Mouse (Mus musculus) liver, embryonic 12.5 days (tissue): ENCODE results near the gene Pkm. TPM values are rescaled to one million over a fixed set of nuclear protein-coding genes. Genes with fewer than 3 reads are reported as not detected.

Experiments used
- ATAC-seq: fragments of 200-750 bp; cut with Nextera tagmentation; 2 replicates; pipeline ENCODE4 v1.8.0; 2017; ENCODE audit warnings: moderate number of reproducible peaks, mild to moderate bottlenecking, moderate library complexity
- H3K27ac ChIP-seq: fragments of 300-500 bp; sonication (generic); 2 replicates; pipeline ENCODE4 v1.5.1; 2016; ENCODE audit warnings: mild to moderate bottlenecking
- H3K27me3 ChIP-seq: fragments of 300-500 bp; sonication (generic); replicated peaks from 2 replicates; pipeline ENCODE4 v1.6.1; 2016; ENCODE audit warnings: mild to moderate bottlenecking, moderate library complexity
- H3K36me3 ChIP-seq: fragments of 300-500 bp; sonication (generic); 2 replicates; pipeline ENCODE4 v1.6.1; 2016; ENCODE audit warnings: mild to moderate bottlenecking, moderate library complexity
- H3K4me1 ChIP-seq: fragments of 300-500 bp; sonication (generic); 2 replicates; pipeline ENCODE4 v1.6.1; 2016
- H3K4me2 ChIP-seq: fragments of 300-500 bp; sonication (generic); 2 replicates; pipeline ENCODE4 v1.6.1; 2016; ENCODE audit warnings: mild to moderate bottlenecking, moderate library complexity
- H3K4me3 ChIP-seq: fragments of 300-500 bp; sonication (generic); 2 replicates; pipeline ENCODE4 v1.5.1; 2016; ENCODE audit warnings: mild to moderate bottlenecking, moderate library complexity
- H3K9ac ChIP-seq: fragments of 300-500 bp; sonication (generic); 2 replicates; pipeline ENCODE4 v1.6.1; 2016; ENCODE audit warnings: mild to moderate bottlenecking, moderate library complexity
- H3K9me3 ChIP-seq: fragments of 300-500 bp; sonication (generic); replicated peaks from 2 replicates; pipeline ENCODE4 v1.6.1; 2016; ENCODE audit warnings: mild to moderate bottlenecking, moderate library complexity
- WGBS: fragments of 180-500 bp; shearing (Covaris S2); methylation state at CpG from one replicate; pipeline ENCODE4 v1.1.7; 2016; ENCODE audit not compliant: insufficient replicate concordance; 5-methylcytosine and 5-hydroxymethylcytosine counted together
- polyA plus RNA-seq: library from polyadenylated mRNA; unstranded; fragments of >200 nt; fragmentation: Nextera tagmentation; extraction: Ambion mirVana; gene quantifications from 2 replicates; pipeline ENCODE4 v1.2.1, GENCODE M21; 2016

The Pkm gene
- polyA plus RNA-seq, 1 experiment from 2014 or later = 489 TPM

DNA sequence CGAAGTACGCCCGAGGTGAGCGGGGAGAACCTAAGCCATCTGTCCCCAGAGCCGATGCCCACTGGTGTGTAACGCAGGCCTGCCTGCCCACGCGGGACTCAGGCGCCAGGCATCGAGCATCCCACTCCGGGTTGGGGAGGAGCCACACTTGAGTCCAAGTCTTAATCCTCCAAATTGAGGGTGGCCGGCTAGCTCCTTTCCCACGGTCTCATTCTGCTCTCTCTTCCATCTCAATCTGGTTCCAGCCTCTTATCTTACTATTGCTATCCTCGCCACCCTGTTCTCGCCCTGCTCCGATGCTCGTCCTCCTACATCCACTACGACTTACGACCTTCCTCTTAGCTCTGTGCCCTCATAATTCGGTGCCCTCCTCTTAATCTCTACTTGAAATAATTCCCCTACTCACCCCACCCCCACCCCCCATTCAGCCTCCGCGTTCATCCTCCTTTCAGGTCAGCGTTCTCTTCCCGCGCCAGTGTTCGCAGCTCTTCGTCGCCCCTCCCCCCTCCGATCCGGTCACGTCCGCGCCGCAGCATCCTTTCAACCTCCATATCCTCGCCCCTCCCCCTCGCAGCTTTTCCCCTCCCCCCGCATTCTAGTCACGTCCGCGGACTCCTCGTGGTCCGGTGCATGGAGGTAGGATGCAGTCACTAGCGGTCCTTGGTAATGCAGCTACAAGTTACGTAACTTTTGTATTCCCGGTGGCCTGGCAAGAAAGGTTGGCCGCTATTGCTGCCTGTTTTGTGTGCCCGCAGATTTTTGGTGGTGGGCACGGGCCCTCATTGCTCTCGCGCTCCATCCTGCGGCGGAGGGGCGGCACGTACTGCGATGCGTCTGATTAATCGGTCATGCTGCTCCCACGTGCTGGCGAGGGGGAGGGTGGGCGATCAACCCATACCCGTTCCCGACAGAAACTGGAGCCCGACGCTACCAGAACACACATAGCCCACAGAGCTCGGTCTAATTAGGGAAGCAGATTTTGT, 758 bp downstream of the Pkm start:
- H3K9me3 ChIP-seq = no peaks in the 10 kb centered on the region
- H3K4me1 ChIP-seq = peaks cover 91% of the 10 kb centered on the region
- H3K27ac ChIP-seq = peak overlapping the region; percentile 89
- 2% methylated on average over 65 of the region's 65 CpGs for WGBS
- H3K4me2 ChIP-seq = peak overlapping the region; percentile 94
- peaks cover 26% of the 10 kb centered on the region for H3K27me3 ChIP-seq
- H3K36me3 ChIP-seq = peaks cover 13% of the 10 kb centered on the region
- peak overlapping the region; percentile 72 for H3K9ac ChIP-seq
- peak overlapping the region; percentile 71 for H3K4me3 ChIP-seq
- ATAC-seq = peak; percentile 5

DNA sequence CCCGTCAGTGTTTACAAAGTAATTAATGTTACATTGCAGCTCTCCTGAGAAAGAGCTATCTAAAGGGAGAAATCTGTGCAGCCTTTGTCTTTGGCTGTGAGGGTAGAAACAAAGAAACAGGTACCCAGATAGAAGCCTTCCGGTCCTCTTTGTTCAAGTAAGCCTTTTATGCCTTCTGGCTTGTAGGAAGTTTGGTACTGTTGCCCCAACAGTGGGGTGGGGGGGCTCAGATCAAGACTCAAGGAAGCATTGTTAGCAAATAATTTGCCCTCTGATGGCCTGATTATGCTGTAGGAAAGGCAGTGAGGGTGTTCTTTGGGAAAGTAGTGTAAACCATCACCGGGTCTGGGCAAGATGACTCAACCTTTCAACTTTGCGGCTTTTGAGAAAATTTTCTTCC, 2.0 kb downstream of the Pkm start:
- peak overlapping the region; percentile 71 for H3K4me3 ChIP-seq
- peaks cover 95% of the 10 kb centered on the region for H3K4me1 ChIP-seq
- H3K36me3 ChIP-seq = peaks cover 17% of the 10 kb centered on the region
- H3K9ac ChIP-seq = peak overlapping the region; percentile 72; the same call in 1 of the 2 replicates
- H3K9me3 ChIP-seq = no peaks in the 10 kb centered on the region
- H3K27ac ChIP-seq = peak overlapping the region; percentile 13; the same call in 1 of the 2 replicates
- H3K4me2 ChIP-seq = peak overlapping the region; percentile 94
- peaks cover 26% of the 10 kb centered on the region for H3K27me3 ChIP-seq
- WGBS = 7% methylated on average over 4 of the region's 4 CpGs
- no peak for ATAC-seq

DNA sequence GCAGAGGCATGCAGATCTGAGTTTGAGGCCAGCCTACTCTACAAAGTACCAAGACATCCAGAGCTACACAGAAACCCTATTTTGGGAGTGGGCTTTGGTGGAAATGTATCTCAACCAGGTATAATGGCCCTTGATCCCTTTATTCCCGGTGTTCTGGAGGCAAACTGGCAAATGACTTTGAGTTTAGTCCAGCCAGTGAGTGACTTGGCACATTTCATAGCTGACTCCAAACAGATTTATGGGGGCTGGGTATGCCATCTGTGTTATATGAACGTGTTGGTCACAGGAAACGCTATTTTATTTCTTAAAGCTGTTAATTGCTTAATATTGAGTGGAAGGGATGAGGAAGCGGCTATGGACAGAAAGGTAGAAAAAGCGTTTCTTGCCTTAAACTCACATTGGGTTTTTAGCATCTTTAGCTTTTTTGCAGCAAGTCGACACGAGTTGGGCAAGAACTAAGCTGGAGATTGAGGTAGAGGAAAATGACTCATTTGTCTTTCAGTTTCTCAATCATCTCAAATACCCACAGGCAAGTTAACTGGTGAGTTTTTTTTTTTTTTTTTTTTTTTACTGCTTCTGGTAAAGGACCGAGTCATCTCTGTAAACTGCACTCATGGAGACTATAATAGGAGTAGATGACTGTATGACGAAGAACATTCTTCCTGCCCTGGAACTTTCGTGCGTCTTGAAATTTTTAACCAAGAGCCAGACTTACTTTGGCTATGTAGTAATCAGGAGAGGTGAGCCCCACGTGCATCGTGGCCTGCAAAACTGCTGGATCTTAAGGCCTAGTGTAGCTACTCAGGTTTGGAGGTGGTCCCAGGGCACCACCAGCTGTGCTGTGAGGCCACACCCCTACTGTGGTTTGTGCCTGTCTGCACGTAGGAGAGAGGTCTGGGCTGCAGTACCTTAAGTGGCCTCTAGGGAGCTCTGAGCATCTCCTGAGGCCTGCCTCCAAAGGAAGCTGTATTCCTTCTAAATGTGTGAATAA, 3.2 kb downstream of the Pkm start:
- Histone ChIP-seq H3K4me1 (peaks cover 88% of the 10 kb centered on the region), H3K27ac (peak overlapping the region; percentile 56; the same call in 1 of the 2 replicates), H3K36me3 (peaks cover 28% of the 10 kb centered on the region), H3K27me3 (peaks cover 33% of the 10 kb centered on the region), H3K4me2 (peak overlapping the region; percentile 94), H3K4me3 (peak overlapping the region; percentile 25), H3K9ac (no peak overlapping the region), H3K9me3 (no peaks in the 10 kb centered on the region)
- peak; percentile 62 for ATAC-seq
- whole genome bisulfite sequencing = 24% methylated on average over 14 of the region's 14 CpGs

DNA sequence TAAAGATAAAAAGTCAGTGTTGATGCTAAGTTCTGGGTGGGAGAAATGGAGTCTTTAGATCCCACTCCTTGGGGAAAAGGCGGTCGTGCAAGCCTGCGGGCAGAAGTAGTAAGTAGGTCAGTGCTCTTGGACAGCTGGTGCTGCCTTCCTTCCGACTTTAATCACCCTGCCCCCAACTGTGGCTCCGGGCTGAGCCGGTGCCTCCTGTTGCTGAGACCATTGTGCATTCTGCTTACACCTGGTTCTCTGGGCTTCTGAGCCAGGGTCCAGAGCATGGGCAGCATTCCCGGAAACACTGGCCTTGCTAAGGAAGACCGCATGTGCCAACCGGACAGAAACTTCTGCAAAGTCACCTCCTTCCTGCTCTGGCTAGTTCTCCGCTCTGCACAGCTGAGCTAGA, 4.3 kb downstream of the Pkm start:
- peak overlapping the region; percentile 94 for H3K4me2 ChIP-seq
- peak overlapping the region; percentile 49 for H3K27ac ChIP-seq
- no peaks in the 10 kb centered on the region for H3K9me3 ChIP-seq
- no peak for ATAC-seq
- peaks cover 77% of the 10 kb centered on the region for H3K4me1 ChIP-seq
- no peak overlapping the region for H3K4me3 ChIP-seq
- H3K27me3 ChIP-seq = peaks cover 33% of the 10 kb centered on the region
- peaks cover 38% of the 10 kb centered on the region for H3K36me3 ChIP-seq
- H3K9ac ChIP-seq = no peak overlapping the region
- WGBS = 51% methylated on average over 10 of the region's 10 CpGs

DNA sequence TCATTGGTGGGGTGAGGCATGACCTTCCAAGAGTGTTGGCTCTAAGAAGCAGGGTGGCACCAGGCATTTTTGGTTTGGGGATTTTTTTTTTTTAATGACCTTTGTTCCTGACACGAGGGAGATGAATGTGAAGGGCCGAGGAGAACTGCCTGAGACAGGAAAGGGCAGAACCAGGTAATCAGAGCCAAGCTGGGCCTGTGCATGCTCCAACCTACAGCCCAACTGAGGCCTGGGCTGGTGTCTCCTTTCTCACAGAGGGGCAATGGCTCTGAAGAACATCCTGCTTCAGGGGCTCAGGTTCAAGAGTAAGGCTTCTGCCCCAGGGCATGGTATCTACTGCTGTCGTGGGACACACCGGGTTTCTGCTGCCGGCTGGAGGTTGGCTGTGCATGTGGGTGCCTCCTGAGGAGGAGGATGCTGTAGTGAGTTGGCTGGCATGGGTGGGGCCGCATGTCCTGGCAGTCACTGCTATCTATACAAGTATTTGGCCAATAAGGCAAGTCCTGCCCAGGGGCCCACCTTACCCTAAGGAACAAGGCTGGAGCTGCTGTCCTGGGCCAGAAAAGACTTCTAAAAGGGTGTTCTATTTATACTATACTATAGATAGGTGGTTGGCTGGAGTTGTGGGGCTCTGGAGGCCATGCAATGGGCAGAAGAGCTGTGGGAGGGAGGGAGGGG, 5.3 kb downstream of the Pkm start:
- Histone ChIP-seq H3K27me3 (peaks cover 33% of the 10 kb centered on the region), H3K27ac (no peak overlapping the region), H3K4me2 (peak overlapping the region; percentile 94), H3K9ac (peak overlapping the region; percentile 39), H3K9me3 (no peaks in the 10 kb centered on the region), H3K4me1 (peaks cover 68% of the 10 kb centered on the region), H3K36me3 (peaks cover 48% of the 10 kb centered on the region), H3K4me3 (no peak overlapping the region)
- peak; percentile 74 for ATAC-seq
- 49% methylated on average over 6 of the region's 6 CpGs for WGBS

DNA sequence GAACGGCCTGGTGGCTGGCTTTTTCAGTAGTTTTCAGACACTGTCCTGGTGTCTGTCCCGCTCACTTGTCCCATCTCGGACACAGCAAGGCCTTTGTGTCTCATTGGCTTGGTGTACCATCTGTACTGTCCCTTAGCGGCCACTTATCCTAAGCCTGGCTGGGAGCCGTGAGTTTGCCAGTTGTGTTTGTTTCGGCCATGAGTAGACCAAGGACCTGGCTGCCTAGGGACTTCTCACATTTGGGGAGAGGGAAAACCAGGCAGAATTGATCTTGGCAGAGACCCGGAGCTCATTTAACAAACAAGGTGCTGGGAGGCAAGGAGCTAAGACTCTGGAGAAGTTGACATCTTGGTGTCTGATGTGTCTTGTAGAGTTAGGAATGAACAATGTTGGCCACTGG, 7.1 kb downstream of the Pkm start:
- H3K27ac ChIP-seq = no peak overlapping the region
- peaks cover 66% of the 10 kb centered on the region for H3K36me3 ChIP-seq
- H3K27me3 ChIP-seq = peaks cover 21% of the 10 kb centered on the region
- H3K9me3 ChIP-seq = no peaks in the 10 kb centered on the region
- no peak for ATAC-seq
- 81% methylated on average over 7 of the region's 7 CpGs for WGBS
- H3K9ac ChIP-seq = no peak overlapping the region
- H3K4me1 ChIP-seq = peaks cover 50% of the 10 kb centered on the region
- H3K4me3 ChIP-seq = no peak overlapping the region
- H3K4me2 ChIP-seq = no peak overlapping the region

DNA sequence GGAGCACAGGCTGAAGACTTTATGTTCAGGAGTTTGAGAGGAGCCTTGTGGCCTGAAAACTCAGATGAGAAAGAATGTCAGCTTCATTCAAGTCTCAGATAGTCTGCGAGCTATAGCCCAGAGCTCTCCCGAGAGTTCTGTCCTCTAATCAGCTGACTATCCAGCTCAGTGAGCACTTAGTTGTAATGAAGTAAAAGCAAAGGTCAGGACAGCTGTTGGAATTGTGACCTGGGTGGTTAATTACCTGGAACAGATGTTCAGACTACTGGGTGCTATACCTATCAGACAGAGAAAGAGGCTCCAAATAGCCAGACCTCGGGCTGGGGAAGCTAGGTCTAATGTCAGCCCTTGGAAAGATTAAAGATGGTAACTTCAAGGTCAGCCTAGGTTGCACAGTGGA, 7.8 kb downstream of the Pkm start:
- H3K27me3 ChIP-seq = peaks cover 13% of the 10 kb centered on the region
- H3K4me2 ChIP-seq = no peak overlapping the region
- H3K36me3 ChIP-seq = peaks cover 74% of the 10 kb centered on the region
- H3K4me3 ChIP-seq = no peak overlapping the region
- peaks cover 44% of the 10 kb centered on the region for H3K4me1 ChIP-seq
- WGBS = 65% methylated on average over 3 of the region's 3 CpGs
- ATAC-seq = no peak
- H3K27ac ChIP-seq = no peak overlapping the region
- no peaks in the 10 kb centered on the region for H3K9me3 ChIP-seq
- no peak overlapping the region for H3K9ac ChIP-seq

DNA sequence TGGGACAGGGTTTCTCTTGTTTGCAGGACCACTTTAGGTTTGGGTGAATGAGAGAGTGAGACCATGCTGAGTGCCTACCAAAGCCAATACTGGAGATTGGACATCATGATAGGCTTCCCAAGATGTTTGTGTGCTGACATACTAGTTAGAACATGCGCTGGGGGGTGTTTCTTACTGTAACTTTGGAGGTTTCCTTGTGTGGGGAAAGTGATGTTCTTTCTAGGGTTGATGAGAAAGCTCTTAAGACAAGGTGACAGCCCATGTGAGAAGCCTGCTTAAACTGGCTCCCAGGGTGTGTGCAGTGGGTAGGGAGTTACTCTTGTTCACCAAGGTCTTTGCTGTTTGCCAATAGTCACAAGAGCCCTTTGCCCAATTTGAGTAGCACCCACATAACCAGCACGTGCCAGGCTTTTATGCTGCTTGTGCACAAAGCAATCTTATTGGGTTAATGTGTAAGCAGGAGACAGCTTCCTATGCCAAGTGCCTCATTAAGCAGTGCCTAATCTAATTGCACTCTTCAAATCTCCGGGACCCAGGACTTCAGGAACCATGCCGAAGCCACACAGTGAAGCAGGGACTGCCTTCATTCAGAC, 8.6 kb downstream of the Pkm start:
- ATAC-seq = no peak
- Histone ChIP-seq H3K4me2 (no peak overlapping the region), H3K9me3 (no peaks in the 10 kb centered on the region), H3K27ac (no peak overlapping the region), H3K4me1 (peaks cover 36% of the 10 kb centered on the region), H3K36me3 (peaks cover 78% of the 10 kb centered on the region), H3K4me3 (no peak overlapping the region), H3K9ac (no peak overlapping the region), H3K27me3 (peaks cover 13% of the 10 kb centered on the region)
- 83% methylated on average over 4 of the region's 4 CpGs for whole genome bisulfite sequencing

DNA sequence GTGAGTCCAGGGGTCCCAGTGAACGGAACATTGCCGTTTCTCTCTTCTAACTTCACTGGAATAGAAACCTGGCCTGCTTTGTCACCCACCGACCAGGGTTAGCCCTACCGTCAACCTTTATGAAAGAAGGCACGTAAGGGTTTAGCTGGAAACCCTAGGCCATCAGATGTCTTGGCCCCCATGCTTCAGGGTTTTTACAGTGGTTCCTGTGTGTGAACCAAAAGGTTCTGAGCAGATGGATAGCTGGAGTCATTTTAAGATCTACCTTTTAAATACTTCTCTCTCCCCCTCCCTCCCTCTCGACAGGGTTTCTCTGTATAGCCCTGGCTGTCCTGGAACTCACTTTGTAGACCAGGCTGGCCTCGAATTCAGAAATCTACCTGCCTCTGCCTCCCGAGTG, 9.8 kb downstream of the Pkm start:
- no peak for ATAC-seq
- Histone ChIP-seq H3K9me3 (no peaks in the 10 kb centered on the region), H3K4me2 (no peak overlapping the region), H3K27me3 (peaks cover 13% of the 10 kb centered on the region), H3K36me3 (peaks cover 84% of the 10 kb centered on the region), H3K27ac (no peak overlapping the region), H3K4me1 (peaks cover 29% of the 10 kb centered on the region), H3K9ac (no peak overlapping the region), H3K4me3 (no peak overlapping the region)
- WGBS = 82% methylated on average over 8 of the region's 8 CpGs

DNA sequence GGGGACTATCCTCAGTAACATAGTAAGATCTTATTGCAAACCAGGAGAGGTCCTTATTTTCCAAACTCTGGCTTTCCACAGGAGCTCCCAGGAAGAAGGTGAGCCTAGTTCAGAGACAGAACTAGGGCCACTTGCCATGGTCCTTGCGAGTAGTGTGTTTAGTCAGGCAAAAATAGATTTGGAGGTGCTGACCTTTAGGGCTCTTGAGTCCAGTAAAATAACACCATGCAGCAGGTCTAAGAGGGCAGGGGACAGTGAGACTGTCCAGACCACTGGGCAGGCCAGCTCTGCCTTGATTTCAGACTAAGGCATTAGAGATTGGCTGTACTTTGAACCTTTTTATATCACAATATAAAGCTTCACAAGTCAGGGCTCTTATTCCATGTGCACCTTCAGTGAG, 10.6 kb downstream of the Pkm start:
- no peak for ATAC-seq
- H3K4me2 ChIP-seq = no peak overlapping the region
- no peak overlapping the region for H3K27ac ChIP-seq
- H3K36me3 ChIP-seq = peaks cover 86% of the 10 kb centered on the region
- WGBS = 83% methylated on average over 1 of the region's 1 CpGs
- no peak overlapping the region for H3K9ac ChIP-seq
- peaks cover 29% of the 10 kb centered on the region for H3K4me1 ChIP-seq
- peaks cover 8% of the 10 kb centered on the region; the same call in 1 of the 2 replicates for H3K27me3 ChIP-seq
- H3K9me3 ChIP-seq = no peaks in the 10 kb centered on the region
- H3K4me3 ChIP-seq = no peak overlapping the region

DNA sequence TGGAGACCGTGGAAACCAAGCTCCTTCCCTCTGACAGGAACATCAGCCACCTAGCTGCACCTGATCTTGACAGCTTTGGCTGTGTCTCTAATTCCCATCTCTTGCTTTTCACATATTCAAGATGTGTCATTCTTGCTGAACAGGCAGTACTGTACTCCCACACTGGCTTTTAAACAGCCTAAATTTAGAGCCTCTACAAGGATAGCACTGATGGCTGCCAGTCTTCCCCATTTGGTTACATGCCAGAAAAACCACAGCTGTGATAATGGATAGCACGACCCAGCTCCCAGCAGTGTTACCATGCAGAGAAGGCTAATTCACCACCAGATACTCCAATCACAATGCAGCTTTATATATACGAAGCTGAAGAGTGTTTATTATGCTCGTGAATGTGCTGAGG, 11.1 kb downstream of the Pkm start:
- Histone ChIP-seq H3K9me3 (no peaks in the 10 kb centered on the region), H3K27ac (no peak overlapping the region), H3K36me3 (peaks cover 90% of the 10 kb centered on the region), H3K27me3 (peaks cover 11% of the 10 kb centered on the region), H3K4me2 (no peak overlapping the region), H3K4me3 (no peak overlapping the region), H3K9ac (no peak overlapping the region), H3K4me1 (peaks cover 29% of the 10 kb centered on the region)
- WGBS = 57% methylated on average over 4 of the region's 4 CpGs
- ATAC-seq = no peak
